27 mouse cellular contexts compared by ENCODE assay signal in the genomic region with DNA sequence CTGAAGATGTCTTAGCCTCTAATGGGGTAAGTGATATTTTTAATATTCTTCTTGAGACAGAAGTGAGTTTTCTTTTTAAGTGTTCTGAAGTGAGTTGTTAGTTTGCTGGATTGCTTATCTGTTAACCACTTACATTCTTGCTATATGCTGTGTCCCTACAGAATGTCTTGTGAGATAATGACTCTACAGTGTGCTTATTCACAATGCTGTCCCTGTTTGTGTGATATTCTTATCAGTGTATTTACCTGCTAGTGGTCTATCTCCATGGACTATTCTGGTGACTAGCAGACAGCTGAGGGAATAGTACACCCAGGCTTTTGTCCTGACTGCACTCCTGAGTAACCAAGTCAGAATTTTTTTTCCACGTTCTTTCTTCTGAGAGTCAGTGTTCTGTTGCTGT.
DNase-seq lines count a peak whose midpoint lies in the region; ATAC-seq and TF ChIP-seq lines count a peak whose summit lies in the region.
"Had no signal": no experiment of that assay in that cellular context is flagged by ENCODE, and none has a peak within 500 bp of the region (broad histone marks: within the 10 kb centered on the region; RNA-seq: fewer than 3 reads in every experiment).

No protein-coding gene starts in this region.

- no peak overlapping the region for H3K4me3 ChIP-seq in heart, embryonic 12.5 days
- H3K4me3 ChIP-seq in liver, embryonic 14.5 days (ENCODE audit: insufficient read depth in 1 of 2, low read depth in 2 of 2, low read length in 2 of 2): no peak overlapping the region
- H3K4me3 ChIP-seq: heart, adult 2 months; limb, embryonic 13.5 days; midbrain, embryonic 15.5 days; neural tube, embryonic 12.5 days had no signal

- peaks cover 6% of the 10 kb centered on the region for H3K36me3 ChIP-seq in heart, embryonic 12.5 days
- H3K36me3 ChIP-seq in liver, embryonic 14.5 days (replicated peaks; ENCODE audit: control insufficient read depth, insufficient read depth, low read depth): no peaks in the 10 kb centered on the region
- H3K36me3 ChIP-seq: midbrain, embryonic 15.5 days had no signal

- ATAC-seq in heart, embryonic 12.5 days (ENCODE audit: insufficient number of reproducible peaks, low FRiP score): peak; percentile 68; the same call in 1 of the 2 replicates
- ATAC-seq in common myeloid progenitor, adult 5-6 weeks (replicated peaks; ENCODE audit: low read depth, poor library complexity, severe bottlenecking): peak; percentile 52
- ATAC-seq in liver, embryonic 14.5 days (ENCODE audit: insufficient read depth): peak; percentile 94
- ATAC-seq in megakaryocyte-erythroid progenitor cell, adult 5-6 weeks (replicated peaks; ENCODE audit: low FRiP score, low TSS enrichment, poor library complexity, severe bottlenecking): peak; percentile 99
- ATAC-seq: forebrain, postnatal 0 days; hindbrain, postnatal 0 days; intestine, embryonic 16.5 days; midbrain, embryonic 15.5 days; Patski had no signal

- no peak for TF ChIP-seq CTCF in liver, embryonic 14.5 days (IDR thresholded peaks at IDR 0.05; ENCODE audit: low read depth)

- peak; percentile 84 for TF ChIP-seq EP300 in liver, embryonic 14.5 days (IDR thresholded peaks at IDR 0.05; ENCODE audit: low read depth)

- intact Hi-C loops in heart, postnatal 10 days (cut with DNase I): no loop called here

- DNase-seq in heart, postnatal 10 days: no peak
- peak; percentile 31 to 47 (median 34) for DNase-seq in liver, embryonic 14.5 days (ENCODE audit: low read depth in 3 of 3, low spot score in 3 of 3)
- no peak for DNase-seq in frontal cortex, postnatal 10 days (ENCODE audit: low spot score in 2 of 2)
- no peak for DNase-seq in Muller cell, postnatal 12 days (ENCODE audit: inconsistent ontology term)
- no peak for DNase-seq in layer of hippocampus, adult 18-20 months (ENCODE audit: low spot score in 2 of 2)
- DNase-seq: adrenal gland, postnatal 36 days; cerebellum, adult 18-20 months; cerebellum, postnatal 25 days; forebrain, postnatal 0 days; gastrocnemius, postnatal 25 days; heart, adult 2 months; kidney, adult 9 months; kidney, postnatal 25 days; layer of hippocampus, postnatal 36 days; lung, embryonic 14.5 days; right cerebral cortex, postnatal 25 days; thymus, adult 18-20 months; thymus, postnatal 4 days had no signal

- no peaks in the 10 kb centered on the region for H3K9me3 ChIP-seq in heart, embryonic 12.5 days (replicated peaks)
- no peaks in the 10 kb centered on the region for H3K9me3 ChIP-seq in liver, embryonic 14.5 days (ENCODE audit: control insufficient read depth, low read length)
- H3K9me3 ChIP-seq: limb, embryonic 13.5 days; midbrain, embryonic 15.5 days; neural tube, embryonic 12.5 days had no signal

- H3K4me1 ChIP-seq in heart, embryonic 12.5 days (replicated peaks): no peaks in the 10 kb centered on the region
- H3K4me1 ChIP-seq in liver, embryonic 14.5 days (replicated peaks; ENCODE audit: control insufficient read depth in 2 of 2, insufficient read depth in 2 of 2, low read length in 1 of 2): peaks cover 17 to 22% of the 10 kb centered on the region in 2 experiments
- H3K4me1 ChIP-seq: limb, embryonic 13.5 days; midbrain, embryonic 15.5 days; neural tube, embryonic 12.5 days had no signal

- no peak overlapping the region for H3K4me2 ChIP-seq in heart, embryonic 12.5 days
- H3K4me2 ChIP-seq in liver, embryonic 14.5 days (ENCODE audit: low read depth): peak overlapping the region; percentile 31
- H3K4me2 ChIP-seq: limb, embryonic 13.5 days; lung, embryonic 14.5 days; midbrain, embryonic 15.5 days; neural tube, embryonic 12.5 days had no signal

- H3K27ac ChIP-seq in heart, embryonic 12.5 days (ENCODE audit: poor library complexity, severe bottlenecking): no peak overlapping the region
- peak overlapping the region; percentile 72 for H3K27ac ChIP-seq in liver, embryonic 14.5 days
- H3K27ac ChIP-seq: heart, adult 2 months; hindbrain, postnatal 0 days; limb, embryonic 13.5 days; midbrain, embryonic 15.5 days; neural tube, embryonic 12.5 days had no signal

- 80% methylated on average over 1 of the region's 1 CpGs for WGBS in heart, embryonic 12.5 days
- 25% methylated on average over 1 of the region's 1 CpGs for WGBS in liver, embryonic 14.5 days (ENCODE audit: insufficient replicate concordance)

- H3K27me3 ChIP-seq in heart, embryonic 12.5 days (replicated peaks): no peaks in the 10 kb centered on the region
- H3K27me3 ChIP-seq in liver, embryonic 14.5 days (ENCODE audit: control insufficient read depth, insufficient read depth, low read length): no peaks in the 10 kb centered on the region
- H3K27me3 ChIP-seq: limb, embryonic 13.5 days; midbrain, embryonic 15.5 days; neural tube, embryonic 12.5 days; Patski had no signal

- no peak overlapping the region for H3K9ac ChIP-seq in heart, embryonic 12.5 days
- H3K9ac ChIP-seq in liver, embryonic 14.5 days (replicated peaks): no peak overlapping the region; the same call in 1 of the 2 replicates
- H3K9ac ChIP-seq: forebrain, postnatal 0 days; limb, embryonic 13.5 days; lung, embryonic 14.5 days; midbrain, embryonic 15.5 days; neural tube, embryonic 12.5 days had no signal

Comparison
In these comparisons a context has a peak if more than half of its experiments do, and no peak if none do; other contexts are left out.
1. DNase-seq: peak in liver, embryonic 14.5 days (3 of 3); none in heart, postnatal 10 days (0 of 2), frontal cortex, postnatal 10 days (0 of 2), Muller cell, postnatal 12 days (single experiment) and layer of hippocampus, adult 18-20 months (0 of 2).
2. Peak in every context shown above with its lines, with median percentiles within 50 percentile points of each other: ATAC-seq.